Mouse (Mus musculus): ENCODE measurements around the gene Metrnl.

DNA sequence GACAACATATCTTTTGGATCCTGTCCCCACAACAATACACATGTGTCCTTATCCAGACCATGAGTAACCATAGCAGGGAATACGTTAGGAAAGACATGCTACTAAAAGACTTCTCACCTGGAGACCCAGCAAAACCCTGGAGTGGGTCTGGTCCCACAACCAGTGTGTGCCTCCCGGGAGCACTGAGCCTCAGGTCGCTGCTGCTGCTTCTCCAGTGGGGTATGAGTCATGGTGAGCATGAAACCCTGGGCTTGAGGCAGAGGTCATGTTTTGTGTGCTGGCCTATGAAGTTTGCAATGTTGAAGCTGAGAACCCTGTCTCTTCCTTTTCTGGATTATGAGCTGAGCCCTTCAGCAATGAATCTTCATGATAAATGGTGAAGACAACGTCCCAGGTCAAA lies 15.3 kb upstream of the Metrnl start:
- no peak for TF ChIP-seq CTCF (IDR thresholded peaks at IDR 0.05; ENCODE audit: control insufficient read depth, insufficient read depth, insufficient replicate concordance, low read depth, low read length)
- no peak for TF ChIP-seq POLR2A (IDR thresholded peaks at IDR 0.05; ENCODE audit: control insufficient read depth, low read depth, low read length)
